Mouse (Mus musculus): ENCODE measurements around the gene 1700019A02Rik. TPM values are rescaled to one million over a fixed set of nuclear protein-coding genes. Genes with fewer than 3 reads are reported as not detected.

1700019A02Rik gene
- not detected for polyA plus RNA-seq (2021)

DNA sequence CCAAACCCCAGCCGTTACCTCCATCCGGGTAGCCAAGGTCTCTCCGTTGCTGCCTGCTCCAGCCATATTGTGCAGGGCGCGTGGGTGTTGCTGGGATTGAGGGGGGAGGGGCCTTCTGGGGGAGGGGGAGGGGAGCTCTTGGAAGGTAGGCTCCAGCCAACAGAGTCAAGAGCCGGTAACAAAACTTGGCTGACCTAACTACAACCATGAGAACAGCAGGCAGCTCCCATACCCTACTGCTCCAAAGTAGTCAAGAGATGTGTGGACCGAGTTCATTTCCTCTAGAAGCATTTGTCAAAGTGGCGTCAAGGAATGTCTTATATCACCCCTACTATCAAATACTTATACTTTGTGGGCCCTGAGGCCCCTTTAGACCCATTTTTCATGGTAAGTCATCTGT, at the start of gene 1700019A02Rik:
Gene 1700019A02Rik (minus strand): TSS at position 101 of the 400 bp plus-strand sequence.
- H3K27me3 ChIP-seq, result no peaks in the 10 kb centered on the region
- in situ Hi-C loops (cut with MboI; ENCODE audit: low pct_unique_long_range_greater_than_20kb), result no loop called here
- DNase-seq (ENCODE audit: low read depth, low spot score) (no peak), ATAC-seq (no peak)
- ChIA-PET POLR2A (no interaction called here), CTCF (no interaction called here)
- no peak for TF ChIP-seq CTCF (IDR thresholded peaks at IDR 0.05)

- ATAC-seq, result no peak
- no peaks in the 10 kb centered on the region for H3K27me3 ChIP-seq
- ChIA-PET POLR2A (interaction anchor here (0.6 kb wide), 1 partner anchor 115 kb away, joined by 3 read pairs; no protein-coding TSS in a partner anchor), CTCF (no interaction called here)
- in situ Hi-C loops (cut with MboI; ENCODE audit: low pct_unique_long_range_greater_than_20kb), result no loop called here
- DNase-seq (ENCODE audit: low read depth, low spot score), result no peak
- no peak for TF ChIP-seq CTCF (IDR thresholded peaks at IDR 0.05)
Observed at GRCm38 (mm10) chr1:53226063-53226462, 38.6 kb upstream of the 1700019A02Rik start.

GRCm38 (mm10) chr1:53225616-53226015, 38.2 kb upstream of the 1700019A02Rik start:
- ATAC-seq (no peak), DNase-seq (ENCODE audit: low read depth, low spot score) (no peak)
- ChIA-PET POLR2A (no interaction called here), CTCF (interaction anchor here (0.6 kb wide), 1 partner anchor 59 kb away, joined by 3 read pairs; no protein-coding TSS in a partner anchor)
- TF ChIP-seq CTCF (IDR thresholded peaks at IDR 0.05), result no peak
- in situ Hi-C loops (cut with MboI; ENCODE audit: low pct_unique_long_range_greater_than_20kb), result no loop called here
- H3K27me3 ChIP-seq, result no peaks in the 10 kb centered on the region

GRCm38 (mm10) chr1:53224775-53225174, 37.3 kb upstream of the 1700019A02Rik start:
- ATAC-seq (no peak), DNase-seq (ENCODE audit: low read depth, low spot score) (no peak)
- ChIA-PET POLR2A (no interaction called here), CTCF (interaction anchor here (0.6 kb wide), 1 partner anchor 58 kb away, joined by 3 read pairs; no protein-coding TSS in a partner anchor)
- in situ Hi-C loops (cut with MboI; ENCODE audit: low pct_unique_long_range_greater_than_20kb), result no loop called here
- TF ChIP-seq CTCF (IDR thresholded peaks at IDR 0.05), result no peak
- no peaks in the 10 kb centered on the region for H3K27me3 ChIP-seq

- CTCF ChIA-PET, result no interaction called here
- no peaks in the 10 kb centered on the region for H3K27me3 ChIP-seq
- DNase-seq (ENCODE audit: low read depth, low spot score) (no peak), ATAC-seq (no peak)
- TF ChIP-seq CTCF (IDR thresholded peaks at IDR 0.05), result no peak
- in situ Hi-C loops (cut with MboI; ENCODE audit: low pct_unique_long_range_greater_than_20kb), result no loop called here
- POLR2A ChIA-PET, result no interaction called here
Observed at GRCm38 (mm10) chr1:53210136-53210535, 22.7 kb upstream of the 1700019A02Rik start.

GRCm38 (mm10) chr1:53203902-53204301, 16.5 kb upstream of the 1700019A02Rik start:
- ATAC-seq, result no peak
- no peak for DNase-seq (ENCODE audit: low read depth, low spot score)
- no peak for TF ChIP-seq CTCF (IDR thresholded peaks at IDR 0.05)
- no peaks in the 10 kb centered on the region for H3K27me3 ChIP-seq
- ChIA-PET CTCF (no interaction called here), POLR2A (no interaction called here)
- in situ Hi-C loops (cut with MboI; ENCODE audit: low pct_unique_long_range_greater_than_20kb), result no loop called here

GRCm38 (mm10) chr1:53201630-53202199, 14.3 kb upstream of the 1700019A02Rik start:
- no peak for DNase-seq (ENCODE audit: low read depth, low spot score)
- CTCF ChIA-PET, result no interaction called here
- ATAC-seq, result no peak
- in situ Hi-C loops (cut with MboI; ENCODE audit: low pct_unique_long_range_greater_than_20kb), result no loop called here
- POLR2A ChIA-PET, result no interaction called here
- H3K27me3 ChIP-seq, result no peaks in the 10 kb centered on the region
- TF ChIP-seq CTCF (IDR thresholded peaks at IDR 0.05), result no peak

DNA sequence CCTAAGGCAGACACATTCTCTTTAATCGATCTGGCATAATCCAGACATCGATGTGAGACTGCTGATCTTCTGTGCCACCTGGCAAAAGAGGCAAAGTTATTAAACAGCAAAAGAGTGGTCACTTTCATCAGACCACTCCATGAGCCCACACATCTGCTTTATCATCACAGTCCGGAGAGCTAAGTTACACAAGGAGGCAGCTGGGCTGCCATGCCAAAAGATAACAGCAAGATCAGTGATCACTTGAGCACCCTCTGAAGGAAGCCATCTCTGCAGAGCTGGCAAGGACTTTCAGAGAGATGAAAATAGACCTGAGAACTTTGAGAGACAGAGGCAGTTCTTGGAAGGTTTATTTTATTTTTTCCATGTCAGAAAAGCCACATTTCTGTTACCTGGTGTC, 7.1 kb upstream of the 1700019A02Rik start:
- in situ Hi-C loops (cut with MboI; ENCODE audit: low pct_unique_long_range_greater_than_20kb), result no loop called here
- ChIA-PET POLR2A (interaction anchor here (0.7 kb wide), 1 partner anchor 50 kb away, joined by 3 read pairs; no protein-coding TSS in a partner anchor), CTCF (no interaction called here)
- no peaks in the 10 kb centered on the region for H3K27me3 ChIP-seq
- ATAC-seq (no peak), DNase-seq (ENCODE audit: low read depth, low spot score) (no peak)
- TF ChIP-seq CTCF (IDR thresholded peaks at IDR 0.05), result no peak

GRCm38 (mm10) chr1:53191234-53191633, 3.8 kb upstream of the 1700019A02Rik start:
- no peaks in the 10 kb centered on the region for H3K27me3 ChIP-seq
- ATAC-seq, result no peak
- DNase-seq (ENCODE audit: low read depth, low spot score), result no peak
- in situ Hi-C loops (cut with MboI; ENCODE audit: low pct_unique_long_range_greater_than_20kb), result no loop called here
- TF ChIP-seq CTCF (IDR thresholded peaks at IDR 0.05), result no peak
- CTCF ChIA-PET, result no interaction called here
- POLR2A ChIA-PET, result interaction anchor here (0.6 kb wide), 1 partner anchor 110 kb away, joined by 3 read pairs; no protein-coding TSS in a partner anchor

- in situ Hi-C loops (cut with MboI; ENCODE audit: low pct_unique_long_range_greater_than_20kb), result no loop called here
- DNase-seq (ENCODE audit: low read depth, low spot score), result no peak
- ChIA-PET CTCF (no interaction called here), POLR2A (no interaction called here)
- TF ChIP-seq CTCF (IDR thresholded peaks at IDR 0.05), result no peak
- no peaks in the 10 kb centered on the region for H3K27me3 ChIP-seq
- ATAC-seq, result no peak
Observed at GRCm38 (mm10) chr1:53189620-53190019, 2.2 kb upstream of the 1700019A02Rik start.

DNA sequence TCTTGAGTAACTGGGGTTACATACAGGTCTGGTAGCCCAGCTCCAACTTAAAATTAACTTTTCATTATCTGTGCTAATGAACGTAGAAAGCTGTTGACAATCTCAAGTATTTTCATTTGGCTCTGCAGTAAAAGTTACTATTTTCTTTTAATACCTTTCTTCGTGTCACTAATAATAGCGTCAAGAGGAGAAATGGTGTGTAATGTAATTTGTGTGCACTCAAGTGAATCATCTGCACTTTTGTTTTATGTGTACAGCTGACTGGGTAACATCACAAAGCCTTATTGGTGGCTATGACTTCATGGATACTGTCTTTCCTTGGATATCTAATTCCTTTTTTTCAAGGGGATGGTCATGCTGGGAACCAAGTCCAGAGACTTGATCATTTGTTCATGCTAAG, 1.1 kb downstream of the 1700019A02Rik start:
- DNase-seq (ENCODE audit: low read depth, low spot score), result no peak
- CTCF ChIA-PET, result interaction anchor here (0.6 to 1.4 kb wide), 2 partner anchors 45 to 237 kb away, joined by 3 to 5 read pairs; no protein-coding TSS in a partner anchor
- POLR2A ChIA-PET, result no interaction called here
- TF ChIP-seq CTCF (IDR thresholded peaks at IDR 0.05), result no peak
- in situ Hi-C loops (cut with MboI; ENCODE audit: low pct_unique_long_range_greater_than_20kb), result no loop called here
- ATAC-seq, result no peak
- no peaks in the 10 kb centered on the region for H3K27me3 ChIP-seq

- peaks cover 8% of the 10 kb centered on the region for H3K27me3 ChIP-seq
- ChIA-PET CTCF (no interaction called here), POLR2A (no interaction called here)
Observed at GRCm38 (mm10) chr1:53157715-53158114, 29.7 kb downstream of the 1700019A02Rik start.

More at GRCm38 (mm10) chr1:53157715-53158114, 29.7 kb downstream of the 1700019A02Rik start:
- DNase-seq (ENCODE audit: low read depth, low spot score) (no peak), ATAC-seq (no peak)
- TF ChIP-seq CTCF (IDR thresholded peaks at IDR 0.05), result no peak
- in situ Hi-C loops (cut with MboI; ENCODE audit: low pct_unique_long_range_greater_than_20kb), result no loop called here
